Mouse (Mus musculus) stomach, postnatal 0 days (tissue): ENCODE measurements around the gene Spryd3. TPM values are rescaled to one million over a fixed set of nuclear protein-coding genes. Genes with fewer than 3 reads are reported as not detected.
"Not testable (repeated sequence)": the region's sequence is repeated elsewhere in the genome, so short reads cannot be mapped to it uniquely, and the experiment has no call there.

Experiments used
- ATAC-seq: fragments of 200-750 bp; cut with Nextera tagmentation; 2 replicates; pipeline ENCODE4 v1.8.0; 2017; ENCODE audit not compliant: low FRiP score, low TSS enrichment
- DNase-seq: peaks from one replicate; pipeline ENCODE4 v3.0.0-alpha.2; 2016; ENCODE audit warnings: low spot score
- H3K27ac ChIP-seq: fragments of 300-500 bp; sonication (generic); replicated peaks from 2 replicates; pipeline ENCODE4 v1.5.1; 2014; ENCODE audit warnings: mild to moderate bottlenecking, control low read depth
- H3K27me3 ChIP-seq: fragments of 300-500 bp; sonication (generic); 2 replicates; pipeline ENCODE4 v1.6.1; 2014; ENCODE audit warnings: low read length; ENCODE audit not compliant: control insufficient read depth, insufficient read depth
- H3K36me3 ChIP-seq: fragments of 300-500 bp; sonication (generic); 2 replicates; pipeline ENCODE4 v1.6.1; 2014; ENCODE audit warnings: low read length, mixed read lengths; ENCODE audit not compliant: control insufficient read depth, insufficient read depth
- H3K4me1 ChIP-seq: fragments of 300-500 bp; sonication (generic); replicated peaks from 2 replicates; pipeline ENCODE4 v1.6.1; 2014; ENCODE audit warnings: antibody characterized with exemption; ENCODE audit not compliant: control insufficient read depth, insufficient read depth
- H3K4me2 ChIP-seq: fragments of 300-500 bp; sonication (generic); replicated peaks from 2 replicates; pipeline ENCODE4 v1.6.1; 2014; ENCODE audit warnings: low read depth, mild to moderate bottlenecking, control low read depth, moderate library complexity
- H3K4me3 ChIP-seq: fragments of 300-500 bp; sonication (generic); 2 replicates; pipeline ENCODE4 v1.5.1; 2014; ENCODE audit warnings: low read depth, low read length, control low read depth
- H3K9ac ChIP-seq: fragments of 300-500 bp; sonication (generic); 2 replicates; pipeline ENCODE4 v1.6.1; 2014; ENCODE audit warnings: mild to moderate bottlenecking, low read length, control low read depth, mixed read lengths
- H3K9me3 ChIP-seq: fragments of 300-500 bp; sonication (generic); 2 replicates; pipeline ENCODE4 v1.6.1; 2016; ENCODE audit warnings: low read length; ENCODE audit not compliant: control insufficient read depth
- CTCF ChIP-seq: IDR thresholded peaks from 2 replicates; pipeline ENCODE4 v1.5.1; 2016; ENCODE audit warnings: antibody characterized with exemption, low read depth, mild to moderate bottlenecking, moderate library complexity
- EP300 ChIP-seq: optimal IDR thresholded peaks from 2 replicates; pipeline ENCODE3; 2016; ENCODE audit warnings: antibody characterized with exemption
- WGBS: fragments of 180-500 bp; shearing (Covaris S2); extraction: QIAGEN DNeasy Blood & Tissue Kit; methylation state at CpG from one replicate; pipeline ENCODE4 v1.1.7; 2014; 5-methylcytosine and 5-hydroxymethylcytosine counted together
- polyA plus RNA-seq: library from polyadenylated mRNA; unstranded; fragments of >200 nt; fragmentation: Nextera tagmentation; extraction: Ambion mirVana; gene quantifications from 2 replicates; pipeline ENCODE4 v1.2.1, GENCODE M21; 2015

Spryd3 gene
- polyA plus RNA-seq, 1 experiment from 2014 or later: 28.5 TPM

DNA sequence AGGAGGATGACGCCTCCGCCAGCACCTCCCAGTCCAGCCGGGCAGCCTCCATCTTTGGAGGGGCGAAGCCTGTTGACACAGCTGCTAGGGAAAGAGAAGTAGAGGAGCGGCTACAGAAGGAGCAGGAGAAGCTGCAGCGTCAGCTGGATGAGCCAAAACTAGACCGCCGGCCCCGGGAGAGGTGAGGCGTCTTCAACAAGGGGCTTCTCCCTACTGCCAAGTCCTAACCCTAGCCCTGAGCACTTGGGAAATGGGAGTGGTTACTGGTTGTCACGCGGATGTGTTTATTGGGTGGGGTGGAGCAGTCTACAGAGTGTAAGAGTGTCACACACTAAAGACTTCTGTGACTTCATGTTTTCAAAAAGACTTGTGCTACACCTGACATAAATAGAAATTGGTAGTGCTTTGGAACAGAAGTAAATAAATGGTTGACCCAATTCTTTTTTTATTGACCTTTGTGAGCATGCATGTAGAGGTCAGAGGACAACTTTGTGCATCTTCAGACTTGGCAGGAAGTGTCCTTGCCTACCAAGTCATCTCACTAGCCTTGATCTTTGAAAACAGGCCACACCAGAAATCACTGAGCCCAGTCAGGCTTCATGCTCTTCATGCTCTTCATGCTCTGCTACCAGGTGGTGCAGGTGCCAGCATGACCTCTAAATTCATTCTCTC, 46.0 kb downstream of the Spryd3 start:
- ATAC-seq (peak; percentile 60; the same call in 1 of the 2 replicates), DNase-seq (no peak)
- H3K4me1 ChIP-seq: no peaks in the 10 kb centered on the region
- no peaks in the 10 kb centered on the region for H3K9me3 ChIP-seq
- H3K27ac ChIP-seq: no peak overlapping the region
- H3K27me3 ChIP-seq: no peaks in the 10 kb centered on the region
- H3K4me3 ChIP-seq: no peak overlapping the region
- H3K4me2 ChIP-seq: no peak overlapping the region
- 66% methylated on average over 12 of the region's 12 CpGs for WGBS
- no peak overlapping the region for H3K9ac ChIP-seq
- H3K36me3 ChIP-seq: peaks cover 63% of the 10 kb centered on the region
- TF ChIP-seq CTCF: no peak
- no peak for TF ChIP-seq EP300

DNA sequence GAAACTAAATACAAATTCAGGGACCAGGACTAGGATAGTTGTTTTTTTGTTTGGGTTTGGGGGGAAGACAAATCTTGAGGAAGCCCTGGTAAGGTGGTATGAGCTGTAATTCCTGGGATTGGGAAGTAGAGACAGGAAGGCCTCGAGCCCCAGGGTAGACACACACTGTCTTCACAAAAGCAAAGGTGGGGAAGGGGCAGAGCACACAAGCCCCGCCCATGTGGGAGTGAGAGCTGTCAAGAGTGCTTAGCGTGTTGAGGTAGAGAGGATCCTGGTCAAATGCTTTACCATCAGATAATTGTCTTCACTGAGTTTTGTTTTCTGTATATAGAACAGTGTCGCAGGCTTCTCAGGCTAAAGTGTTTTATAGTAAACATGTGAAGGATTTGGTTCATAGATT, 53.0 kb downstream of the Spryd3 start:
- DNase-seq: no peak
- no peaks in the 10 kb centered on the region for H3K27me3 ChIP-seq
- H3K9me3 ChIP-seq: no peaks in the 10 kb centered on the region
- peaks cover 17% of the 10 kb centered on the region for H3K36me3 ChIP-seq
- H3K4me1 ChIP-seq: no peaks in the 10 kb centered on the region
- 68% methylated on average over 4 of the region's 4 CpGs for WGBS
- no peak overlapping the region for H3K4me3 ChIP-seq
- no peak for ATAC-seq
- TF ChIP-seq CTCF (no peak), EP300 (no peak)
- no peak overlapping the region for H3K9ac ChIP-seq
- no peak overlapping the region for H3K27ac ChIP-seq
- no peak overlapping the region for H3K4me2 ChIP-seq

DNA sequence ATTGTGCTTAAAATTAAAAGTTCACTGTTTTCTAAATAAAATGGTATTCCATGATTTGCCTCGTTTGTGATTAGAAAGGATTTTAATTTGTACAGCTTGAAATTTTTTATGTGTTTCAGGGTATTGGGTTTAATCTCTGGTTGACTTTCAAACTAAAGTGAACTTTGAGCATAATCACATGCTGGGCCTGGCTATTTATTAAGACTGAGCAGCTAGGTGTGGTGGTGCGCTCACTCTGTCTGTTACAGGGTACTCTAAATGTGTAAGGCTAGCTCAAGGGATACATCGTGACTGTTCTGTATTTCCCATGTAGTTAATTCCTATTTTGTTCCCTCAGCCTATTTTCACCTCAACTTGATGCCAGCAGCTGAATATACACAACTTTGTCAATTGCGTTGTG, 53.9 kb downstream of the Spryd3 start:
- Histone ChIP-seq H3K36me3 (peaks cover 13% of the 10 kb centered on the region), H3K4me1 (no peaks in the 10 kb centered on the region), H3K9ac (no peak overlapping the region), H3K4me3 (no peak overlapping the region), H3K27ac (no peak overlapping the region), H3K27me3 (no peaks in the 10 kb centered on the region), H3K9me3 (no peaks in the 10 kb centered on the region), H3K4me2 (no peak overlapping the region)
- WGBS: 83% methylated on average over 4 of the region's 4 CpGs
- TF ChIP-seq CTCF (no peak), EP300 (no peak)
- DNase-seq: no peak
- ATAC-seq: no peak

DNA sequence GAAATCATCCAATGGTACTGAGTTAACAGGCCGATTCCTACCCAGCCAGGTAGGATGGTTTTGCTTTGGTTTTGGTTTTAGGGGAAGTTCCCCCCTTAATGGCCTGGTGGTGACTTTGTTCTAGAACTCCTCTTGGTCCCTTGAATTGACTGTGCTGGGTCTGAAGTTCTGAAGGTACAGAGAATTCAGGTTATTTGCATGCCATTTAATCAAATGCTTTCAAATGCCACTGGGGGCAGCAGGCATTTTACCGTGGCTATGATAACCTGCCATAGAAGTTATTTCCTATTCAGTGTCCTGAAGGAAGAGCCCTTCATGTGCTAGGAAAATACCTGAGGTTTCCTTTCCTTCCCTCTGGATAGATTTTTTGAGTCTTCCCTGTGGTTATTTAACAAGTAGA, 55.6 kb downstream of the Spryd3 start:
- ATAC-seq (no peak), DNase-seq (no peak)
- H3K4me1 ChIP-seq: no peaks in the 10 kb centered on the region
- H3K9me3 ChIP-seq: no peaks in the 10 kb centered on the region
- WGBS: 49% methylated on average over 2 of the region's 2 CpGs
- no peak overlapping the region for H3K4me2 ChIP-seq
- H3K4me3 ChIP-seq: no peak overlapping the region
- TF ChIP-seq EP300 (no peak), CTCF (peak; percentile 46)
- no peak overlapping the region for H3K9ac ChIP-seq
- H3K27ac ChIP-seq: no peak overlapping the region
- H3K27me3 ChIP-seq: no peaks in the 10 kb centered on the region
- H3K36me3 ChIP-seq: peaks cover 6% of the 10 kb centered on the region

DNA sequence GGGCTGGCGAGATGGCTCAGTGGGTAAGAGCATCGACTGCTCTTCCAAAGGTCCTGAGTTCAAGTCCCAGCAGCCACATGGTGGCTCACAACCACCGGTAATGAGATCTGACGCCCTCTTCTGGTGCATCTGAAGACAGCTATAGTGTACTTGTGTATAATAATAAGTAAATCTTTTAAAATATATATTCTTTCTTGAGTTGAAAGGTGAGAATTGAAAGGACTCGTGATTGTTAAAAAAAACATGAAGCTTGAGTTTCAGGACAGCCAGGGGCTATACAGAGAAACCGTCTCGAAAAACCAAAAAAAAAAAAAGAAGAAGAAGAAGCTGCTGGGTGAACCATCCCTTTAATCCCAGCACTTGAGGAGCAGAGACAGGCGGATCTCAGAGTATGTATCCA, 56.1 kb downstream of the Spryd3 start:
- peak; percentile 20; the same call in 1 of the 2 replicates for TF ChIP-seq CTCF
- H3K4me3 ChIP-seq, H3K36me3 ChIP-seq, H3K9me3 ChIP-seq, DNase-seq, ATAC-seq, H3K27ac ChIP-seq, H3K4me1 ChIP-seq, H3K9ac ChIP-seq, H3K27me3 ChIP-seq, H3K4me2 ChIP-seq: not testable (repeated sequence)
- 70% methylated on average over 8 of the region's 8 CpGs for WGBS

DNA sequence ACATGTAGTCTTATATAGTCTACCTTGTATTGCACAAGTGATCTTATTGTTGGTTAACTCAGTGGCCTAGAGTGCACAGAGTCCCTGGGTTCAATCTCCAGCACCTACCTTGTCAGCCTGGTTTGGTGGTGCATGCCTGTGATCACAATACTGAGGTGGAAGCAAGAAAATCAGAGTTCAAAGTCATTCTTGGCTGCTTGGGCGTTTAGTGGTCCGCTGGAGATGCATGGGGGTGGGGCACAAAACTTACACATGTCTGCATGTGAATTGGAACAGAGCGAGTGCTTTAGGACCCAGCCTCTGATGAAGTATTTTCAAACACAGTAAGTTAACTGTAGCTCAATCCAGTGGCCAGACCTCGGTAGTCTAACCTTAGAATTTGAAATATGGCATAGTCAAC, 56.8 kb downstream of the Spryd3 start:
- no peaks in the 10 kb centered on the region for H3K9me3 ChIP-seq
- WGBS: 63% methylated on average over 4 of the region's 4 CpGs
- no peak overlapping the region for H3K9ac ChIP-seq
- peaks cover 2% of the 10 kb centered on the region; the same call in 1 of the 2 replicates for H3K36me3 ChIP-seq
- no peak overlapping the region for H3K4me3 ChIP-seq
- TF ChIP-seq EP300: no peak
- TF ChIP-seq CTCF: no peak
- no peak overlapping the region for H3K4me2 ChIP-seq
- H3K27ac ChIP-seq: no peak overlapping the region
- H3K27me3 ChIP-seq: no peaks in the 10 kb centered on the region
- 0 out of 2 replicates have a peak, but pooled peaks cover 2% of the 10 kb centered on the region for H3K4me1 ChIP-seq
- ATAC-seq (no peak), DNase-seq (no peak)
